11 mouse cellular contexts compared by ENCODE assay signal in the genomic region with DNA sequence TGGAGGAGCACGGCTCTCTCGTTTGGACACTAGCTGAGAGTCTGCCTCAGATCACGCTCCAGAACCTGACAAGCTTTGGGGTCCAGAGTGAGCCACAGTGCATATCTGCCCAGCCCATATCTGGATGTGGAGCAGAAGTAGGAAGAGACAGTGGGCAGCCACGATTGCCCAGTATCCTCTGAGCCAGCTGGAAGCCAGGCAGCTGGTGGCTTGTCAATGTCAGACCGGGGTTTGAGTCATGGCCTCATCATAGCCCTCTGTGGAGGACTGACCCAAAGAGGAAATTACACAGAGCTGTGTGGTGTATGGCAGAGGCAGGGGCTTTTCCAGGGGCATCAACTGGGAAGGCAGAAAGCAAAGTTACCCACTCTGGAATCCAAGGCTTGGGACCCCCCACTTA. TPM values are rescaled to one million over a fixed set of nuclear protein-coding genes. Genes with fewer than 3 reads are reported as not detected.
A peak's percentile ranks its signal among the peaks of the same experiment; 100 is the strongest.
DNase-seq lines count a peak whose midpoint lies in the region; ATAC-seq and TF ChIP-seq lines count a peak whose summit lies in the region.
"Had no signal": no experiment of that assay in that cellular context is flagged by ENCODE, and none has a peak within 500 bp of the region (broad histone marks: within the 10 kb centered on the region; RNA-seq: fewer than 3 reads in every experiment).

No protein-coding gene starts in this region.

- no peak overlapping the region for H3K4me2 ChIP-seq in heart, embryonic 16.5 days (ENCODE audit: low read depth, low read length)
- H3K4me2 ChIP-seq in midbrain, embryonic 16.5 days (ENCODE audit: low read length) = no peak overlapping the region
- H3K4me2 ChIP-seq in midbrain, embryonic 15.5 days = no peak overlapping the region
- H3K4me2 ChIP-seq: embryonic facial prominence, embryonic 12.5 days; liver, embryonic 13.5 days had no signal

- 65% methylated on average over 5 of the region's 5 CpGs for WGBS in heart, embryonic 16.5 days
- WGBS in heart, adult 2 months = 65% methylated on average over 5 of the region's 5 CpGs
- WGBS in midbrain, embryonic 16.5 days = 65% methylated on average over 5 of the region's 5 CpGs
- 67% methylated on average over 5 of the region's 5 CpGs for WGBS in midbrain, embryonic 15.5 days

- no peaks in the 10 kb centered on the region for H3K36me3 ChIP-seq in heart, embryonic 16.5 days (ENCODE audit: control insufficient read depth, insufficient read depth)
- no peaks in the 10 kb centered on the region for H3K36me3 ChIP-seq in heart, adult 2 months (ENCODE audit: control insufficient read depth, insufficient read depth, low read length)
- no peaks in the 10 kb centered on the region for H3K36me3 ChIP-seq in midbrain, embryonic 16.5 days (ENCODE audit: control insufficient read depth, insufficient read depth, low read length)
- no peaks in the 10 kb centered on the region for H3K36me3 ChIP-seq in midbrain, embryonic 15.5 days (replicated peaks)
- H3K36me3 ChIP-seq: embryonic facial prominence, embryonic 12.5 days; liver, embryonic 13.5 days had no signal

- no peak for TF ChIP-seq CTCF in heart, adult 2 months (IDR thresholded peaks at IDR 0.05)

- H3K4me1 ChIP-seq in heart, embryonic 16.5 days (ENCODE audit: control insufficient read depth, insufficient read depth, low read length) = peaks cover 36% of the 10 kb centered on the region
- peaks cover 26% of the 10 kb centered on the region for H3K4me1 ChIP-seq in heart, adult 2 months (ENCODE audit: control insufficient read depth, insufficient read depth, low read length)
- H3K4me1 ChIP-seq in midbrain, embryonic 16.5 days (ENCODE audit: control insufficient read depth, insufficient read depth, low read length) = peaks cover 19% of the 10 kb centered on the region
- H3K4me1 ChIP-seq in midbrain, embryonic 15.5 days = peaks cover 28% of the 10 kb centered on the region

- TF ChIP-seq POLR2A in heart, adult 2 months (IDR thresholded peaks at IDR 0.05; ENCODE audit: insufficient read depth, low read depth, low read length) = no peak

- intact Hi-C loops in heart, adult 2 months (cut with DNase I) = no loop called here

- 0 out of 2 replicates have a peak overlapping the region, but pooled peaks have one; percentile 6 for H3K27ac ChIP-seq in heart, embryonic 16.5 days (ENCODE audit: low read length)
- no peak overlapping the region for H3K27ac ChIP-seq in heart, adult 2 months
- H3K27ac ChIP-seq in midbrain, embryonic 16.5 days (ENCODE audit: low read length) = 0 out of 2 replicates have a peak overlapping the region, but pooled peaks have one; percentile 13
- no peak overlapping the region for H3K27ac ChIP-seq in midbrain, embryonic 15.5 days
- H3K27ac ChIP-seq: embryonic facial prominence, embryonic 12.5 days; liver, embryonic 13.5 days had no signal

- no peak for DNase-seq in heart, adult 2 months
- DNase-seq in left cerebral cortex, adult 8-10 months (ENCODE audit: low spot score in 2 of 2) = no peak
- DNase-seq in layer of hippocampus, adult 11-12 months (ENCODE audit: low spot score) = no peak
- no peak for DNase-seq in urinary bladder, adult 2 months (ENCODE audit: low spot score)
- DNase-seq: liver, embryonic 13.5 days had no signal

- ATAC-seq in heart, embryonic 16.5 days (replicated peaks; ENCODE audit: extremely low read depth, insufficient read depth, low FRiP score) = no peak
- no peak for ATAC-seq in midbrain, embryonic 16.5 days
- no peak for ATAC-seq in midbrain, embryonic 15.5 days (replicated peaks)
- 0 out of 2 replicates have a peak, but pooled peaks have one; percentile 11 for ATAC-seq in erythroid progenitor cell, adult 5-6 weeks (replicated peaks; ENCODE audit: low FRiP score, poor library complexity, severe bottlenecking)
- ATAC-seq: intestine, embryonic 16.5 days had no signal

- H3K79me2 ChIP-seq in heart, adult 2 months (replicated peaks; ENCODE audit: control insufficient read depth, insufficient read depth, low read length) = no peaks in the 10 kb centered on the region

- TF ChIP-seq EP300 in heart, adult 2 months (IDR thresholded peaks at IDR 0.05; ENCODE audit: insufficient read depth, low read depth, low read length) = no peak

- H3K4me3 ChIP-seq in heart, embryonic 16.5 days (ENCODE audit: low read length) = no peak overlapping the region
- H3K4me3 ChIP-seq in heart, adult 2 months = no peak overlapping the region
- H3K4me3 ChIP-seq in midbrain, embryonic 16.5 days (ENCODE audit: low read depth, low read length) = no peak overlapping the region
- H3K4me3 ChIP-seq in midbrain, embryonic 15.5 days = no peak overlapping the region
- H3K4me3 ChIP-seq: embryonic facial prominence, embryonic 12.5 days; liver, embryonic 13.5 days had no signal

- no peaks in the 10 kb centered on the region for H3K9me3 ChIP-seq in heart, embryonic 16.5 days (replicated peaks; ENCODE audit: control insufficient read depth, low read length)
- no peaks in the 10 kb centered on the region for H3K9me3 ChIP-seq in midbrain, embryonic 16.5 days (replicated peaks; ENCODE audit: control insufficient read depth, low read length, poor library complexity, severe bottlenecking)
- H3K9me3 ChIP-seq in midbrain, embryonic 15.5 days = no peaks in the 10 kb centered on the region
- H3K9me3 ChIP-seq: embryonic facial prominence, embryonic 12.5 days; liver, embryonic 13.5 days had no signal

- no peak overlapping the region for H3K9ac ChIP-seq in heart, embryonic 16.5 days (ENCODE audit: low read length)
- no peak overlapping the region for H3K9ac ChIP-seq in heart, adult 2 months (ENCODE audit: low read depth, low read length)
- no peak overlapping the region for H3K9ac ChIP-seq in midbrain, embryonic 16.5 days (ENCODE audit: low read depth, low read length)
- H3K9ac ChIP-seq in midbrain, embryonic 15.5 days = no peak overlapping the region
- H3K9ac ChIP-seq: embryonic facial prominence, embryonic 12.5 days; liver, embryonic 13.5 days had no signal

- no peaks in the 10 kb centered on the region for H3K27me3 ChIP-seq in heart, embryonic 16.5 days (ENCODE audit: control insufficient read depth, insufficient read depth, low read length)
- no peaks in the 10 kb centered on the region for H3K27me3 ChIP-seq in heart, adult 2 months (ENCODE audit: control insufficient read depth, insufficient read depth, low read length)
- no peaks in the 10 kb centered on the region for H3K27me3 ChIP-seq in midbrain, embryonic 16.5 days (ENCODE audit: control insufficient read depth, insufficient read depth, low read depth, low read length)
- no peaks in the 10 kb centered on the region for H3K27me3 ChIP-seq in midbrain, embryonic 15.5 days (replicated peaks)
- H3K27me3 ChIP-seq: embryonic facial prominence, embryonic 12.5 days had no signal

RNA-seq across cellular contexts. Expression of a gene that starts 25.6 kb away (rescaled TPM):
- polyA plus RNA-seq in heart, embryonic 16.5 days (2015; fragmentation: Nextera tagmentation; extraction: Ambion mirVana) = 80.8 and 85.9 TPM in 2 replicates
- total RNA-seq in heart, adult 2 months (2021) = 10 to 100 TPM; 65.7 to 80.3 TPM
- polyA plus RNA-seq in heart, adult 2 months (2012; rRNA removed) = 86.0 and 106 TPM in 2 replicates
- 55.2 and 64.3 TPM in 2 replicates for polyA plus RNA-seq in midbrain, embryonic 16.5 days (2015; fragmentation: Nextera tagmentation; extraction: Ambion mirVana)
- 60.0 and 63.8 TPM in 2 replicates for polyA plus RNA-seq in midbrain, embryonic 15.5 days (2015; fragmentation: Nextera tagmentation; extraction: Ambion mirVana)
- 22.6 and 25.6 TPM in 2 replicates for total RNA-seq in erythroid progenitor cell, adult 5-6 weeks (2015; ENCODE audit: low replicate concordance)
- total RNA-seq in erythroid progenitor cell, adult 5-6 weeks (2017; ENCODE audit: low replicate concordance) = 12.5 and 16.0 TPM in 2 replicates
- total RNA-seq in left cerebral cortex, adult 8-10 months (2022) = 10 to 100 TPM; 30.4 to 36.8 (median 35.1) TPM
- 69.7 and 83.8 TPM in 2 replicates for polyA plus RNA-seq in urinary bladder, adult 2 months (2012; rRNA removed)

Comparison
In these comparisons a context has a peak if more than half of its experiments do, and no peak if none do; other contexts are left out.
1. H3K27ac ChIP-seq: peak in heart, embryonic 16.5 days (single experiment) and midbrain, embryonic 16.5 days (single experiment); none in heart, adult 2 months (single experiment) and midbrain, embryonic 15.5 days (single experiment).